Mouse (Mus musculus): ENCODE measurements at regions not wholly inside any gene's neighbourhood (a gene's known extent, or its start where the extent isn't known, plus 50 kb on each side); places are given as distances from the start of the nearest gene placed in this dataset.

DNA sequence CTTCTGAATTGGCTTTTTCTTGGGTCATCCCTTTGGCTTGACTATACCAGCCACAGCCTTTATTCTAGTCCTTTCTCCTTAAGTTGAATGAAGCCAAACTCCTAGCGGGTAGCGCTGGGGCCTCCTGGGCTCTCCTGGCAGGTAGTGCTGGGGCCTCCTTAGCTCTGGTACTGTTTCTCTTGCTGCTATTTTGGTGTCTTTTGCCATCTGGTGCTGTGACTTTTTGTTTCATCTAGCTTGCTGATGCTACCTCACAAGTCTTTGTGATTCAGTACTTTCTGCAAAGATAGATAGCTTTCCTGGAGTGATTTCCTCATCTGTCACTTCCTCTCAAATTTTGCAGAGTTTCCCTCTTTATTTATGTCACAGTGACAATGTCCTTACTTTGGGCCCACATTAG is 90.1 kb downstream of the Tmem200c start:
- no peak for DNase-seq (ENCODE audit: low spot score in 2 of 2)
- intact Hi-C loops (cut with DNase I) = no loop called here

DNA sequence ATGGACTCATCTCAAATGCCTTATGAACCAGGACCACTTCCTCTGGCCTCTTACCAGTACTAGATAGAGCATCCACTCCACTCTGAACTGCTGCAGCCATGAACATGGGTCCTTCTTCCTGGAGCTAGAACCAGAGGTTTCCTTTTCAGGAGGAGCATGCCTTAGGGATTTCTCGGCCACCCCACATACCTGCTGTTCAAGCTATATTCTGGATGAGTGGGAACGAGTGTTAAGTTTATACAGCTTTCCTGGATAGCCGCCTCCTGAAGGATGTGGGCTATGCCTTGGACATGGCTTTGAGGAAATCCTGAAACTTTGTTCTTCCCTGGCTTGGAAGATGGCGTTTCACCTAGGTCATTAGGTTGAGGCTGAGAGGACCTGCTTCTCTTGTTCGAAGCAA is 91.8 kb downstream of the Tmem200c start:
- intact Hi-C loops (cut with DNase I) = no loop called here
- DNase-seq (ENCODE audit: low spot score in 2 of 2) = no peak

DNA sequence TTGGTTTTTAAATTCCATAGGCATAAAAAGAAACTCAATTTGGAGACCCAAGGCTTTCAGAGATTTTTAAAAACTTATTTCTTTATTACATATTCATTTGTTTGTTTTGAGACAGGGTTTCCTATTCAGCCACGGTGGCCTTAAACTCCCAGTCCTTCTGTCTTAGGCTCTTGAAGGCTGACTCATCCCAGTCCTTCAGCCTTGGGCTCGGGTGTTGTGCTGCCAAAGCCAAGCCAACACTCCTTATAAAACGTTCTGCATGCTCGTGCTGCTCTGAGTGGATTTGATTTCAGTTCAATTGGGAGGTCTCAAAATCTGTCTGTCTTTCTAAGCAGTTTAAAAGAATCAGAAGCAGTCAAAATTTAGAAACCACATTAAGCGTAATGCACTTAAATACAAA is 96.8 kb downstream of the Tmem200c start:
- no peak for DNase-seq (ENCODE audit: low spot score in 2 of 2)
- intact Hi-C loops (cut with DNase I) = no loop called here

DNA sequence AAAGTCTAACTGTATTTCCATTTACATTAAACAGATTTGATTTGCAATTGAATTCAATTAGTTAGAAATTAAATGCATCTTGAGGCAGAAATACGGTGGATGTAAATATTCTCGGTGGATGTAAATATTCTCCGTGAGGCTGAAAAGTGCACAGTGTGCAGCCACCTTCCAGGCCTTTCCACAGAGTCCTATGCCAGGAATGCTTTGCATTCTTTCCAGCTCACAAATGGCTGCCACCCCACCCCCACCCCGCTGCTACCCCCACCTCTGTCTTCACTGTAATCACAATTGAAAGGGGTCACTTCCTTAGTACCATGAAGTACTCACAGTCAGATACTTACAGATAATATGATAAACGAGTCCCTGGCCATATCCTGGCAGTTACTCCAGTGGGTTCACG is 101.0 kb downstream of the Tmem200c start:
- DNase-seq (ENCODE audit: low spot score in 2 of 2) = no peak
- intact Hi-C loops (cut with DNase I) = no loop called here

DNA sequence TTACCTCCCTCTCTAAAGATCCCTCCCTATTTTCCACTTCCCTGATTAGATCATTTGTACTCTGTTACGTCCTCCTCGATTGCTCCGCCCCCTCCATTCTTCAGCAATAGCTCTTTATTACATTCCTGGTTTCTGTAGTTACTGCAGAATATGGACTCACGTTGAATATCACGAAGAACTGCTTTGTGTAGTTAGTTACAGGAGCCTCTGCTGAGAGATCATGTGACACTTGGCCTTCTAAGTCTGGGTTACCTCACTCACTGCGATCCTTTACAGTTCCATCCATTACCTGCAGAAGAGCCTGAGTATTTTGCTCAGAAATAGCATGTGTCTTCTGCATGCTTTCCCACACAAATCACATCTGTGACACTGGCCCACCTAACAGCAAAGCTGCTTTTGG is 102.3 kb downstream of the Tmem200c start:
- DNase-seq (ENCODE audit: low spot score in 2 of 2) = no peak
- intact Hi-C loops (cut with DNase I) = no loop called here

DNA sequence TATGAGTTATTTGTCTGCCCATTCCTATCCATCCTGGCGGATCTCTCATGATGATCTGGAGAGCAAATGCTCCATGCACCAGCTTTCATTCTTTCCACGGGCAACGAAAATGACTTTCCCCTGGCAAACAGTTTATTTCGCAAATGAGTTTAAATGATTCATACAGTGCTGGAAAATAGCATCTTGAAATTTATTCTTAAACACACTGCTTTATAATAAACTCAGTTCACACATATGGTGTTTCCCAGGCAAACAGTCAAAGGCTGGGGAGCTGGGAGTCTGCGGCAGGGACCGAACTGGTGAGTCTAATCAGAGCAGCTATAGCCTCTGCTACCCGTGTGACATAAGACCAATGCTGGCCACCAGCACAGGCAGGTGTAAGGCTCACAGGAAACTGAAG is 106.8 kb downstream of the Tmem200c start:
- peak in 1 of 2 experiments; percentile 12 for DNase-seq (ENCODE audit: low spot score in 2 of 2)
- intact Hi-C loops (cut with DNase I) = no loop called here

DNA sequence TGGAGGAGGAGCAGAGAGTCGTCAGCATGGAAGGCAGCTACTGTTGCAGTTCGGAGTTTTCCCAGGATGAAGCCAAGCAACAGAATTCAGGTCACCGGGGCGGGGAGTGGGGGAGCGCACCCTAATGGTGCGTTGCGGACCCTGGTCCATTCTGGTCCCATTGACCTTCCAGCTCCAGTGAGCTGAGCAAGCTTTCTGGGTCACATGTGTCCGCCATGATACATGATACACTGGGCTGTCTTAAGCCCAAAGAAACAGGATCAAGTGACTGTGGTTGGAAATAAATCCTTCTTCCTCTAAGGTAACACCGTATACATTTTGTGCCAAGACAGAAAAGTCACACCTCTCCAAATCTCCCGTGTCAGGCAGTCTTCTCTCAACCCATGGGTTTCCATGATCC is 107.6 kb downstream of the Tmem200c start:
- intact Hi-C loops (cut with DNase I) = no loop called here
- DNase-seq (ENCODE audit: low spot score in 2 of 2) = no peak

DNA sequence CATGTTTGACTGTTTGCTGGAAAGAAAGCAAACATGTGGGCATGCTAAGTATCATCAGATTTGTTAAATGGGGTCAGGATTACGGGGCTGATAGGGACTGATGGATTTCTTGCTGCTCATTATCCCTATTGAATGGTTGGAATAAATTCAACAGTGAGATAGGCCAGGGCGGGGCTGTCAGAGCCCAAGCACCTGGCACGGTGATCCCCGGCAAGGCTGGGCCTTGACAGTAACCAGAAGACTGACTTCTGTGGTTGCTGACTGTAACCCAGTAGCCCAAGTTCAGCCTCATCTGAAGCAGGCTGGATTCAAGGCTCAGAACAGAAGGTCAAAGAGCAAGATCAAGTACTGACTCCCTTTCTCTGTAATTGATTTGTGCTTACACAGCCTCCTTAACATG is 109.6 kb downstream of the Tmem200c start:
- intact Hi-C loops (cut with DNase I) = no loop called here
- no peak for DNase-seq (ENCODE audit: low spot score in 2 of 2)

DNA sequence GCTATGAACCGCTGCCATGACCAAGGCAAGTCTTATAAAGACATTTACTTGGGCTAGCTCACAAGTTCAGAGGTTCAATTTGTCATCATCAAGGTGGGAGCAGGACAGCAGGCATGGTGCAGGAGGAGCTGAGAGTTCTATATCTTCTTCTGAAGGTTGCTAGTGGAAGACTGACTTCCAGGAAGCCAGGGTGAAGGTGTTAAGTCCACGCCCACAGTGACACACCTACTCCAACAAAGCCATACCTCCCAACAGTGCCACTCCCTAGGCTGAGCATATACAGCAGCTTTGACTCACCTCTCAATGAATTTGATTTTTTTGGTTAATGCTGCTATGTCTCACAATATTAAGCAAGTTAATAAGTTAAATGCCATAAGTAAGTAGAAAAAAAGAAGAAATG is 119.2 kb upstream of the Epb41l3 start:
- intact Hi-C loops (cut with DNase I) = no loop called here
- DNase-seq (ENCODE audit: low spot score in 2 of 2) = no peak

DNA sequence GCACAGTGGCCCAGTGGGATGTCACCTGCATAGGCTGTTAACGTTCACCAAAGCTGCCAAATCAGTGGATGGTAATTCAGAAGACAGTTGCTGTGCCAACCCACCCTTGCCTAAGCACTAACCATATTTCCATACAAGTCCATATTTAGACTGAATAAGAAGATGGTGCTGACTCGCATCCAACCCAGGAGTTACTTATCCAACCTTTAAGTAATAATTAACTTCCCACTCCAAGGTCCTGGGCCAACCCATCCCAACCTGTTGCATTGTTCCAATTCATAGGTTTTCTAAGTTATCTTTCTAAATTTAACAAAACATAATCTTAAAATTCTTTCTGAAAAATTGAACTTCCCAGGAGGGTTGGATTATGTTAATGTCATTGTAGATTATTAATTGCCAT is 114.3 kb upstream of the Epb41l3 start:
- intact Hi-C loops (cut with DNase I) = no loop called here
- no peak for DNase-seq (ENCODE audit: low spot score in 2 of 2)

DNA sequence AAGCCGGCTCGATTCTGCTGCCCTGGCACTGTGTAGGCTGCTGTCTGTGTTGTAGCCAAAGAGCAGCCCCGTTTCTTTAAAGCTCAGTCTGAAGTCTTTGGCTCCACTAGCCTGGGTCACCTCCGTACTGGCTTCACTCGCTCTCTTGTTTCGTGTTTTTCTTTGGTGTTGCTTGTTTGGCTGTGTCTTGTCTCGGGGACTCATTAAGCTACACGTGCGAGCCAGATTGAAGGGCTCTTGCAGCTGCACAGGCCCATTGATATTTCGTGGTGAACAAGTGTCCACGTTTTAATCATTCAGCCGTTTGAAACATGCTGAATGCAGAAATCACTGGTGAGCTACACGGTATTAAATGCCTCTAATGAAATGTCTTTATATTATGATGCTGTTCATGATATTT is 99.9 kb upstream of the Epb41l3 start:
- DNase-seq (ENCODE audit: low spot score in 2 of 2) = no peak
- intact Hi-C loops (cut with DNase I) = no loop called here

DNA sequence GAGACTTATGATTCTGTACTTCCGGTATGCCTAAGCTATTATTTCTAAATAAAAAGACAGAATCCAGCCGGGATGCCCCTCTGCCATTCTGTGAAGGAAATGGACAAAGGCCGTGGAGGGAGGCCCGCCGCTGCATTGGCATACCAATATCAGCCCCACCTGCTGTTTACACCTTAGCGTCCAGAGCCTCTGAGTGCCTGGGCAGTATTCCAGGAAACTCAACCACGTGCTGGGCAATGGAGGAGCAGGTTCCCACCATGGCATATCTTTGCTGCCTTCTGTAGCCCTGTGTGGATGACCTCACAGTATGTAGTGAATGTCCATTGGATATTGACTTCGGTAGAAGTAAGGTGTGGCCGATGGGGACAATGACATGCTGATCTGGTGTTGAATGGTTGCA is 97.3 kb upstream of the Epb41l3 start:
- no peak for DNase-seq (ENCODE audit: low spot score in 2 of 2)
- intact Hi-C loops (cut with DNase I) = no loop called here

DNA sequence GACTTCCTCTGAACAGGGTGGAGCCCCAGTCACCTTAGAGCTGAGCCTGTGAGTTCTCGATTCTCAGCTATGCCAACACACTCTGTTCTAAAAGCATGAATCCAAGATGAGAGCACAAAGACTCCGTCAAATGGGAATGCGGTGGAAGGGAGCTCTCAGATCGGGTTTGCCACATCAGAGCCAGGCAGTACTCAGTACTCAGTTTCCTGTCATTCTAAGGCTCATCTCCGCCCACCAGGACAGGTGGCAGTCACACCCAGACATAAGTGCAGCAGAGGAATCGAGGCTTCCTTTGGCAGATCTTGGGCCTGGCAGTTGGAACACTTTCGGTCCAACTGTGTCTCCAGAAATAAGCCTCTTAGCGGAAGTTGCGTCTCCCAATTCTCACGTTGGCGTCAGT is 94.4 kb upstream of the Epb41l3 start:
- intact Hi-C loops (cut with DNase I) = no loop called here
- peak in 1 of 2 experiments; percentile 9 for DNase-seq (ENCODE audit: low spot score in 2 of 2)

DNA sequence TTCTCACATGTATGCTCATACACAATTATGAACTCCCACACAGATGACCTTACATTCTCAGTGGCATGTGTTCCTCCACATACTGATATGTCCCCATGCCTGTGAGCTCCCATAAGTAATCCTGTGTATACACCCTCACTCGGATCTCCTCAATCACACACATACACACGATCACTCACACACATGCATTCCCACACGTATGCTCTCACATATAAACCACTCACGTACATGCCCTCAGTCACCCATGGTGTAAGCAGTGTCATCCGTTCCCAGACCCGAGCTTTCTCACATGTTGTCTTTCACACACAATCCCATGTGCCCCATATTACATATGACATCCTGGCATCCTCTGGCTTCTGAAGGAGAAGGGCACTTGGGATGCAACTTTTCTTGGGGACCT is 93.4 kb upstream of the Epb41l3 start:
- DNase-seq (ENCODE audit: low spot score in 2 of 2) = no peak
- intact Hi-C loops (cut with DNase I) = no loop called here

DNA sequence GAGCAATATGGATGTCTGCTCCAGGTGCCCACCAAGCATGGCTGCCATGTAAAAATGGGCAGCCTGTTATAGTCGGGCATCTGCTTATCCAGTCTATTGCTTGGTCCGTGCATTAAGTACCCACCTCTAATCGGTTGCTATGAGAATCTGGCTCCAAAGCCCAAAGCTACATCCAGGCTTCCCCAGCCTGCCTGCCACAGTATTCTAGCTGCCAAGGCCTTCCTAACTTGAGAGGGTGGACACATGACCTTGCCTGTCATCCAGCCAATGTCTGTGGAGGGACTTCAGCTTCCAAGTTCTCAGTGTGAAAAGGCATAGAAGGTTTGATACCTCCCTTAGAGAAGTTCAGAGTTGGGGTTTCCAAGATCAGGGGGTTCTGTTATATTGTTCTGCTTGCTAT is 75.6 kb upstream of the Epb41l3 start:
- DNase-seq (ENCODE audit: low spot score in 2 of 2) = no peak
- intact Hi-C loops (cut with DNase I) = no loop called here

DNA sequence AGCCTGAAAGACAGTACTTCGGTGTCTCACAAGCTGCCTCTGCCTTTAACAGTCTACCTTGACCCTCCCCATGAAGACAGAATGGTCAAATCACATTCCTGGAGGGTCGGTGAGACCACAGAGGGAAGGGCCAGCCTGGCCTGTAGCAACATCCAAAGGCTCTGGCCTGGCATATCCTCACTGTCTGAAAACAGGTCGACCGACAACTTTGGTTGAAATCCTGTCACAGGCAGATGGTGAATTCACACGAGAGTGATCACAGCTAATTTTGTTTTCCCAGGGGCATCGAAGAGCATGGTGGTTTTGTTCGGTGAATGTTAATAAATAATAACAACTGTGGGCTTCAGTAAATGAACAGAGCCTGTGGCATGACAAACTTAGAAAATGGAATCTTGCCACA is 71.4 kb upstream of the Epb41l3 start:
- no peak for DNase-seq (ENCODE audit: low spot score in 2 of 2)
- intact Hi-C loops (cut with DNase I) = no loop called here

DNA sequence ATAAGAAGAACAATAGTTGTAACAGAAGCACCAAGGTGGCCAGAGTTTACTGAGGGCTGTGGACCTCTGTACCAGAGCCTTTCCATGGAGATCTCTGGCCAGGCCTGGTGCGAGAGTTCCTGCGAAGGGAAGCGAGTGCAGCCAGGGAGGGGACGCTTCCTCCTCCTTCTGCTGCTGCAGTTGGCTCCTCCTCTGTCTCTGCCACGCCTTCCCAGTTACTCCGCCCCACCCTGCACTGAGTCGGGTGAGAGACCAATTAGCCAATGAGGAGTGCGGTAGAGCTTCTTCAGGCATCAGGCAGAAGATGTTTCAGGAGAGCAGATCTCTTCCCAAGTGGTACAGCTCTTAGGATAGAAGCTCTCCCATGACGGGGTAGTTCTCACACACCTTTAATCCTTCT is 69.2 kb upstream of the Epb41l3 start:
- intact Hi-C loops (cut with DNase I) = no loop called here
- DNase-seq (ENCODE audit: low spot score in 2 of 2) = no peak
